ENCODE assay signal across 23 mouse cellular contexts in the genomic region with DNA sequence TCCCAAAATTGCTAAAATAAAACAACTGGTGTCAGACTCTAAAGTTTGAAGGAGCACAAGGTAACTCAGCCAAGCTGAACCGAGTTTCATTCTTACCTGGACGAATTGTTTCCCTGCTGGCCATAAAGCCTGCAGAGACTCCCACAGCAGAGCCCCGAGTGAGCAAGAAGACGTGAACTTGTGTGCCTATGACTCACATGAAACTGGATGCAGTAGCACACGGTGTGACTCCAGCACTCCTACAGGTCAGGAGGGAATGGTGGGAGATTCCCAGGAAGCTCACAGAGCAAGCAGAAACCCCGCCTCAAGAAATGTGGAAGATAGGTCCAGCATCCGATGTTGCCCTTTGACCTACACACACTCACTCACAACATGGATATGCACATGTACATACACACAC. TPM values are rescaled to one million over a fixed set of nuclear protein-coding genes. Genes with fewer than 3 reads are reported as not detected.
DNase-seq lines count a peak whose midpoint lies in the region; ATAC-seq and TF ChIP-seq lines count a peak whose summit lies in the region.
"Had no signal": no experiment of that assay in that cellular context is flagged by ENCODE, and none has a peak within 500 bp of the region (broad histone marks: within the 10 kb centered on the region; RNA-seq: fewer than 3 reads in every experiment).

No protein-coding gene starts in this region.

- H3K4me2 ChIP-seq in limb, embryonic 13.5 days (replicated peaks): no peak overlapping the region
- H3K4me2 ChIP-seq in lung, postnatal 0 days (replicated peaks; ENCODE audit: low read depth, low read length): no peak overlapping the region
- H3K4me2 ChIP-seq in stomach, postnatal 0 days (replicated peaks; ENCODE audit: low read depth): no peak overlapping the region
- H3K4me2 ChIP-seq: forebrain, embryonic 12.5 days; heart, embryonic 15.5 days; limb, embryonic 15.5 days; midbrain, embryonic 11.5 days had no signal

- DNase-seq in limb, embryonic 10.5 days (ENCODE audit: low spot score): no peak
- DNase-seq in lung, postnatal 0 days (ENCODE audit: low spot score): peak; percentile 53
- DNase-seq in lung, postnatal 14 days: no peak
- DNase-seq in stomach, postnatal 0 days (ENCODE audit: low spot score): no peak
- DNase-seq in layer of hippocampus, adult 9-10 months (ENCODE audit: low spot score): no peak
- DNase-seq: adrenal gland, postnatal 25 days; cerebellum, adult 2 months; heart, adult 18-20 months; layer of hippocampus, postnatal 36 days; retina, postnatal 1 day; right cerebral cortex, postnatal 4 days; thymus, postnatal 4 days had no signal

- H3K36me3 ChIP-seq in limb, embryonic 13.5 days: no peaks in the 10 kb centered on the region
- H3K36me3 ChIP-seq in limb, embryonic 10.5 days: no peaks in the 10 kb centered on the region
- no peaks in the 10 kb centered on the region for H3K36me3 ChIP-seq in lung, postnatal 0 days (ENCODE audit: insufficient read depth, low read length)
- H3K36me3 ChIP-seq in stomach, postnatal 0 days (ENCODE audit: control insufficient read depth, insufficient read depth, low read length): no peaks in the 10 kb centered on the region
- H3K36me3 ChIP-seq: forebrain, embryonic 12.5 days; G1E; heart, embryonic 15.5 days; limb, embryonic 15.5 days had no signal

- TF ChIP-seq EP300 in lung, postnatal 0 days (IDR thresholded peaks at IDR 0.05): no peak
- no peak for TF ChIP-seq EP300 in stomach, postnatal 0 days (optimal IDR thresholded peaks at IDR 0.05)

- no peak overlapping the region for H3K9ac ChIP-seq in limb, embryonic 13.5 days
- H3K9ac ChIP-seq in lung, postnatal 0 days (replicated peaks; ENCODE audit: low read depth): no peak overlapping the region
- no peak overlapping the region for H3K9ac ChIP-seq in stomach, postnatal 0 days (ENCODE audit: low read length)
- H3K9ac ChIP-seq: forebrain, embryonic 12.5 days; heart, embryonic 15.5 days; limb, embryonic 15.5 days had no signal

- peaks cover 9% of the 10 kb centered on the region for H3K4me1 ChIP-seq in limb, embryonic 13.5 days
- H3K4me1 ChIP-seq in limb, embryonic 10.5 days: peaks cover 6% of the 10 kb centered on the region
- no peaks in the 10 kb centered on the region; the same call in 1 of the 2 replicates for H3K4me1 ChIP-seq in lung, postnatal 0 days (ENCODE audit: insufficient read depth, low read depth, low read length)
- peaks cover 10% of the 10 kb centered on the region; the same call in 1 of the 2 replicates for H3K4me1 ChIP-seq in embryonic fibroblast, embryonic 13.5 days (ENCODE audit: control insufficient read depth, insufficient read depth, low read length)
- no peaks in the 10 kb centered on the region for H3K4me1 ChIP-seq in stomach, postnatal 0 days (replicated peaks; ENCODE audit: control insufficient read depth, insufficient read depth)

- 0 out of 2 replicates have a peak, but pooled peaks have one; percentile 5 for ATAC-seq in limb, embryonic 13.5 days (ENCODE audit: low FRiP score, low read depth)
- peak; percentile 38 for ATAC-seq in lung, postnatal 0 days
- ATAC-seq in stomach, postnatal 0 days (ENCODE audit: low FRiP score, low TSS enrichment): peak; percentile 80
- ATAC-seq in megakaryocyte, adult 5-6 weeks (ENCODE audit: poor library complexity, severe bottlenecking): no peak
- ATAC-seq: CD4-positive, CD25-positive, alpha-beta regulatory T cell, adult 4 months had no signal

- no peak for TF ChIP-seq POLR2A in embryonic fibroblast, embryonic 13.5 days (IDR thresholded peaks at IDR 0.05; ENCODE audit: low read depth, low read length)

- no peak overlapping the region for H3K4me3 ChIP-seq in limb, embryonic 13.5 days
- no peak overlapping the region for H3K4me3 ChIP-seq in limb, embryonic 10.5 days
- H3K4me3 ChIP-seq in lung, postnatal 0 days (ENCODE audit: low read depth, low read length): no peak overlapping the region
- no peak overlapping the region for H3K4me3 ChIP-seq in embryonic fibroblast, embryonic 13.5 days (ENCODE audit: insufficient read depth, low read length)
- H3K4me3 ChIP-seq in stomach, postnatal 0 days (ENCODE audit: low read depth, low read length): no peak overlapping the region
- H3K4me3 ChIP-seq: forebrain, embryonic 12.5 days; heart, embryonic 15.5 days; limb, embryonic 15.5 days had no signal

- no peak overlapping the region for H3K27ac ChIP-seq in limb, embryonic 13.5 days
- H3K27ac ChIP-seq in limb, embryonic 10.5 days: no peak overlapping the region
- no peak overlapping the region for H3K27ac ChIP-seq in lung, postnatal 0 days (ENCODE audit: low read length)
- H3K27ac ChIP-seq in embryonic fibroblast, embryonic 13.5 days (ENCODE audit: insufficient read depth, low read length): no peak overlapping the region
- H3K27ac ChIP-seq in stomach, postnatal 0 days (replicated peaks): no peak overlapping the region
- H3K27ac ChIP-seq: forebrain, embryonic 12.5 days; heart, embryonic 15.5 days; limb, embryonic 15.5 days; macrophage had no signal

- H3K27me3 ChIP-seq in limb, embryonic 13.5 days: peaks cover 13% of the 10 kb centered on the region
- peaks cover 13% of the 10 kb centered on the region for H3K27me3 ChIP-seq in limb, embryonic 10.5 days (ENCODE audit: low read depth, poor library complexity, severe bottlenecking)
- H3K27me3 ChIP-seq in lung, postnatal 0 days (replicated peaks; ENCODE audit: insufficient read depth, low read length): no peaks in the 10 kb centered on the region
- H3K27me3 ChIP-seq in stomach, postnatal 0 days (ENCODE audit: control insufficient read depth, insufficient read depth, low read length): no peaks in the 10 kb centered on the region
- H3K27me3 ChIP-seq: heart, embryonic 15.5 days had no signal

- H3K9me3 ChIP-seq in limb, embryonic 13.5 days: no peaks in the 10 kb centered on the region
- H3K9me3 ChIP-seq in limb, embryonic 10.5 days (replicated peaks): no peaks in the 10 kb centered on the region
- no peaks in the 10 kb centered on the region for H3K9me3 ChIP-seq in lung, postnatal 0 days (ENCODE audit: low read length)
- H3K9me3 ChIP-seq in stomach, postnatal 0 days (ENCODE audit: control insufficient read depth, low read length): no peaks in the 10 kb centered on the region
- H3K9me3 ChIP-seq: forebrain, embryonic 12.5 days; G1E; heart, embryonic 15.5 days; limb, embryonic 15.5 days had no signal

- TF ChIP-seq CTCF in lung, postnatal 0 days (IDR thresholded peaks at IDR 0.05): peak; percentile 53
- TF ChIP-seq CTCF in embryonic fibroblast, embryonic 13.5 days (IDR thresholded peaks at IDR 0.05; ENCODE audit: borderline replicate concordance, insufficient read depth, low read length): peak; percentile 37; the same call in 1 of the 2 replicates
- peak; percentile 54 for TF ChIP-seq CTCF in stomach, postnatal 0 days (IDR thresholded peaks at IDR 0.05; ENCODE audit: low read depth)

- WGBS in limb, embryonic 13.5 days: 57% methylated on average over 7 of the region's 7 CpGs
- WGBS in limb, embryonic 10.5 days: 68% methylated on average over 7 of the region's 7 CpGs
- 43% methylated on average over 7 of the region's 7 CpGs for WGBS in lung, postnatal 0 days
- 37% methylated on average over 7 of the region's 7 CpGs for WGBS in stomach, postnatal 0 days

RNA-seq across cellular contexts. Expression of gene Gipc2, which starts 5.8 kb away (rescaled TPM):
- 2.7 and 3.3 TPM in 2 replicates for polyA plus RNA-seq in limb, embryonic 13.5 days (2015; fragmentation: Nextera tagmentation; extraction: Ambion mirVana)
- 2.1 and 4.5 TPM in 2 replicates for polyA plus RNA-seq in limb, embryonic 10.5 days (2016; fragmentation: Nextera tagmentation; extraction: Ambion mirVana)
- 86.3 and 107 TPM in 2 replicates for polyA plus RNA-seq in lung, postnatal 0 days (2015; fragmentation: Nextera tagmentation; extraction: Ambion mirVana)
- 1.9 and 3.9 TPM in 2 replicates for polyA plus RNA-seq in embryonic fibroblast, embryonic 13.5 days (2011; ENCODE audit: insufficient read length, low read depth, missing spikeins)
- polyA plus RNA-seq in stomach, postnatal 0 days (2015; fragmentation: Nextera tagmentation; extraction: Ambion mirVana): 76.1 and 82.5 TPM in 2 replicates
- total RNA-seq in megakaryocyte, adult 5-6 weeks (2015): not detected in 2 replicates
- 0.44 TPM in 1 of 2 replicates, not detected in the other for total RNA-seq in megakaryocyte, adult 5-6 weeks (2017)
- total RNA-seq: hematopoietic stem cell, adult 5-6 weeks had no signal
- polyA plus RNA-seq: CD4-positive, CD25-positive, alpha-beta regulatory T cell, adult 4 months; G1E; macrophage had no signal

RNA-seq across cellular contexts. Expression of gene Dnajb4, which starts 38.2 kb away (rescaled TPM):
- 34.2 and 37.2 TPM in 2 replicates for polyA plus RNA-seq in limb, embryonic 13.5 days (2015; fragmentation: Nextera tagmentation; extraction: Ambion mirVana)
- 14.0 and 20.7 TPM in 2 replicates for polyA plus RNA-seq in limb, embryonic 10.5 days (2016; fragmentation: Nextera tagmentation; extraction: Ambion mirVana)
- 54.0 and 58.7 TPM in 2 replicates for polyA plus RNA-seq in lung, postnatal 0 days (2015; fragmentation: Nextera tagmentation; extraction: Ambion mirVana)
- 94.2 and 127 TPM in 2 replicates for polyA plus RNA-seq in embryonic fibroblast, embryonic 13.5 days (2011; ENCODE audit: insufficient read length, low read depth, missing spikeins)
- polyA plus RNA-seq in stomach, postnatal 0 days (2015; fragmentation: Nextera tagmentation; extraction: Ambion mirVana): 26.4 and 29.0 TPM in 2 replicates
- 7.8 and 11.2 TPM in 2 replicates for total RNA-seq in megakaryocyte, adult 5-6 weeks (2015)
- total RNA-seq in megakaryocyte, adult 5-6 weeks (2017): 10.8 and 12.3 TPM in 2 replicates

RNA-seq across cellular contexts. Expression of gene Fubp1, which starts 38.4 kb away (rescaled TPM):
- polyA plus RNA-seq in limb, embryonic 13.5 days (2015; fragmentation: Nextera tagmentation; extraction: Ambion mirVana): 325 and 338 TPM in 2 replicates
- 412 and 467 TPM in 2 replicates for polyA plus RNA-seq in limb, embryonic 10.5 days (2016; fragmentation: Nextera tagmentation; extraction: Ambion mirVana)
- polyA plus RNA-seq in lung, postnatal 0 days (2015; fragmentation: Nextera tagmentation; extraction: Ambion mirVana): 74.9 and 95.5 TPM in 2 replicates
- polyA plus RNA-seq in embryonic fibroblast, embryonic 13.5 days (2011; ENCODE audit: insufficient read length, low read depth, missing spikeins): 138 and 142 TPM in 2 replicates
- 60.2 and 60.5 TPM in 2 replicates for polyA plus RNA-seq in stomach, postnatal 0 days (2015; fragmentation: Nextera tagmentation; extraction: Ambion mirVana)
- total RNA-seq in megakaryocyte, adult 5-6 weeks (2015): 74.7 and 84.8 TPM in 2 replicates
- total RNA-seq in megakaryocyte, adult 5-6 weeks (2017): 135 and 140 TPM in 2 replicates

Comparison
In these comparisons a context has a peak if more than half of its experiments do, and no peak if none do; other contexts are left out.
1. RNA of gene Gipc2, which starts 5.8 kb away (polyA plus RNA-seq): 86.3 to 107 TPM in lung, postnatal 0 days and 76.1 to 82.5 TPM in stomach, postnatal 0 days; 2.7 to 3.3 TPM in limb, embryonic 13.5 days, 2.1 to 4.5 TPM in limb, embryonic 10.5 days and 1.9 to 3.9 TPM in embryonic fibroblast, embryonic 13.5 days; every median in the first group is over 10 times any median in the second.
2. Peak in every context shown above with its lines, with median percentiles within 50 percentile points of each other: CTCF ChIP-seq.